Mouse (Mus musculus) MEL-GATA-1-ER (cell line): ENCODE results near the gene Racgap1.

Source experiments
- DNase-seq: peaks from one replicate; pipeline ENCODE4 v3.0.0-alpha.2; 2012; ENCODE audit warnings: low read depth; ENCODE audit errors: extremely low read depth

Racgap1 gene

DNA sequence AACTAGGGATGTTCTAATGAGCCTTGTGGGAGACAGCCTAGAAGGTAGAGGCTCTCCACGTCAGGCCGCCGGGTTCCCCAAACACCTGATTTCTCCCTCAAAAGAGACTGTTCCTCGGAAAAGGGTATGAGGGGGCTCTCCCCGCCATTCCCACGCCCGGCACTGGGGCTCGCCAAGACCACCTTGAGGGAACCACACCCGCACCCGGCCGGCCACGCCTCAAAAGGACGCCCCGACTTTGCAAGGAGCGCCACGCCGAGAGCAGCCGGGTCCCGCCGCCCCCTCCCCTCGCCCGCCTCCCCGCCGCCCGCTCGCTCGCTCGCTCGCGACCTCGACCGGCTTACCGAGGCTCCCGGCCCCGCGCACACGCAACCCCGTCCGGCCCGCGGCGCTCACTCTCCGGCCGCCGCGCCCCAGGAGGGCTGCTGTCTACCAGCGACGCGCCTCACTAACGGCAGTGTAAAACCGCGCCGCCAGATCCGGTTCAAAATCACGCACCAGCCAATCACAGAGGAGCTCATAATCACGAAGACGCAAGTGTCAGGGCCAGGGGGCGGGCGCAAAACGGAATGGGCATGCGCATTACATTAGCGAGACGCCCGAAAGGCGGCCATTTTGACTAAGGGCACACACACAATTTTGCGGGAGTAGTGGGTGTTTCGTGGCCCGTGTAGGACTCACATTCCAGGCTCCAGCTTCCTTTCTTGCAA is at the start of gene Racgap1:
Gene Racgap1, minus strand, starts transcription at position 494 of the 710 bp plus-strand sequence.
- peak; percentile 98 for DNase-seq

DNA sequence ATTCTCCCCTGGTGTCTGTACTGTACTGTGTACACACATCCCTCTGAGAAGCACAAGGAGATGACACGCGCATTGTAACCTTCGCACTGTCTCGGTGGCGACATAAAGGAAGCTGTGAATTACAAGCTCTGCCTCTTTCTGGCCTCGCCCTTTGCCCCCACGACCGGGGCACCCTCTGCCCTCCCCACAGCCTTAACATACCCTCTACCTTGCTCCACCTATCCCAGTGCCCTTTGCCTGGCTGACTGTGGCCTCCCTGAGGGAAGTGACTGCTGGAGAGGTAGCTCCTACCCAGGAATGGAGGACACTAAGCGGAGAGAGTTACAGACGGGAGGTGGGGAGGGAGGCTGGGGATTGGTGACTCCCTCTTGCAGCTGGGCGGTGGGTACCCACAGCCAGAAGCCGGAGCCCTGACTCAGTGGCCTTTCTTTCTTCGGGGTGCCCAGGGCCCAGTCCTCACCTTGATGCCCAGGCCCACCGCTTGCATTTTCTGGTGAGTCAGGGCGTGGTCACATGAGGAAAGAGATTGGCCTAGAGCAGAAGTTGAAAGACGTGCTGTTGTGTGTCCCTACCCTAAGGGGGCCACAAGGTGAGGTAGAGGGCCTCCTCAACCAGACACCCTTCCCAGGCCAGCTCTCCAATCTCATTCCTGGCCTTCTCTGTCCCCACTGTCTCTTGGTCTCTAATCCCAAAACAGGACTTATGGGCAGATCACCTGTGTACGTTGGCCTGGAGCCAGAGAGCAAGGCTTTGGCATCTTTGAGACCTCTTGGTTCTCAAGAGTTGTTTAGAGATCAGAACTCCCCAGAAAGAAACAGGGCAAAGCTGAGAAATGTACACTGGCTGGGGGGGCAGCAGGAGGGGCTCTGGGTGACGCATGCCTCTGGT is 49.0 kb upstream of the Racgap1 start:
- DNase-seq: no peak

DNA sequence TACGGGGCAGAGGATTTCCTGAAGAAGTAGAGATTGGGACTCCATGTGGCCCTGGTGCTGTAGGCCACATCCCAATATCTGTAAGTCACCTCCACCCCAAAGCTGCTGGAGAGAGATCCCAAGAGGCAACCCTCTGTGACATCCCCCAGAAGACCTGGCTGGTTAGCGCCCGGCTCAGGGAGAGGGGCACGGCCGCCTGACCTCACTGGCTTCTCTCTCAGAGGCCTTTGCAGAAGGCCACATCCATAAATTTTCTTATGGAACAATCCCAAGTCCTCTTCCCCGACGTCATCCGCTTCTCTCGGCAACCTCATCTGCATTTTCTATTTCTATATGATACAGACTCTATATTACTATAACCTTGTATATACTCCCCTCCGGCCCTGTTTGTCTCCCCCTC is 48.3 kb upstream of the Racgap1 start:
- no peak for DNase-seq

DNA sequence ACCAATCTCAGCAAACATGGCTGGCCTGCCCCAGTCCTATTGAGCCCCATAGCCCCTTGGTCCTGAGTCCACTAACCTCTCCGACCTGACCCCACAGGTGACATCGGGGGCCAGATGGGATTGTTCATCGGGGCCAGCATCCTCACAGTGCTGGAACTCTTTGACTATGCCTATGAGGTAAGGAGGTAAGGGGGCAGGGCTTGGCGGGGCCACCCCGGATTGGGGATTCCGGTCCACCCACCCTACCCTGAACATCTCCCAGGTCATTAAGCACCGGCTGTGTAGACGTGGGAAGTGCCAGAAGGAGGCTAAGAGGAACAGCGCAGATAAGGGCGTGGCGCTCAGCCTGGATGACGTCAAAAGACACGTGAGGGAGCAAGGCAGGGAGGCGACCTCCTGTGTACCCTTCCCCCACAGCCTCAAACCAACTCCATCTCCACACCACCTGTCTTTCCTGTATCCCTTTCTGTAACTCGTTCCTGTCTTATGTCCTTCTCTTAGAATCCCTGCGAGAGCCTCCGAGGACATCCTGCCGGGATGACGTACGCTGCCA is 47.2 kb upstream of the Racgap1 start:
- no peak for DNase-seq

DNA sequence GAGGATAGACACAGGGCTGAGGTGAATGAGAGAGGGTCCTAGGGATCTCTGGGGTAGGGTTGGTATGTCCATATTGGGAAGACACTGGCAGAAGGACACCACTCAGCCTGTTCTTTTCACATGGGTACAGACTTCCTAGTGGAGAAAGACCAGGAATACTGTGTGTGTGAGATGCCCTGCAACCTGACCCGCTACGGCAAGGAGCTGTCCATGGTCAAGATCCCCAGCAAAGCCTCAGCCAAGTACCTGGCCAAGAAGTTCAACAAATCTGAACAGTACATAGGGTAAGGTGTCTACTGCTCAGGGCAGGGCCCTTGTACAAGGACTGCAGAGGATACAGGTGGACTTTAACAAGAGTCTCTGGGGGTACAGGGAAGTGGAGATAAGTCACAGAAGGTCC is 45.9 kb upstream of the Racgap1 start:
- DNase-seq: no peak

DNA sequence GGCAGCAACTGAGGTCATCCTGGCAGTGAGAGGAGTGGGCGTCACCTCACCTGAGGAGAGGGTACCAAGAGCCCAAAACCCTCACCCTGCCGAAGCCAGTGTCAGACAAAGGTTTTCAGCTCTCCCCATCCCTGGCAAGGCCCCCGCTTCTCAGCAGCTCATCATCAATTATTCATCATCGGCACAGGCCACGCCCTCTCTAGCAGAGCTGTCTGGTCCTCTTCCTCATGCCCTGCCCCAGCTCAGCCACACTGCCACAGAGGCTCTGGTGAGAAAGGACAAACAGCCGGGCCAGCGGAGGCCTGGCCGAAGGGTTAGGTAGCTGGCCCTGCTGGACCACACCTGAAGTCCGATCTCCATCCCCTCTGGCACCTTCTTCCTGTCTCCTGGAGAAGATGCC is 40.5 kb upstream of the Racgap1 start:
- no peak for DNase-seq

DNA sequence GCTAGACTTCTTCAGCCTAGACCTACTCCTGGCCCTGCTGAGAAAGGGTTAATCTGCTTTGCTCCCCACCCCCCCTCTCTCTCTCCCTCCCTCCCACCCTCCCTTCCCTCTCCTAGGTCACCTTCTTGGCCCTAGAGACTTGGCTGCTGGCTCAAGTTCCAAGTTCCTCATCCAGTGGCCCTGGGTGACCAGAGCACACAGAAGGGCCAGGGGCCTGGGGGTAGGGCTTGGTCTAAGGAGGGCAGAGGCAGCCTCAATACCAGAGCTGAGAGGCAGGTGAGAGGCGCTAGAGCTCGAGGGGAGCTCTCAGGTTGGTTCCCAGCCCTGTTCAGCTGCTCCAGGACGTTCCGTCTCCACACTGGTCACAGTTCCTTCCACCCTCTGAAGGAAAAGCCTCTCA is 39.5 kb upstream of the Racgap1 start:
- no peak for DNase-seq

DNA sequence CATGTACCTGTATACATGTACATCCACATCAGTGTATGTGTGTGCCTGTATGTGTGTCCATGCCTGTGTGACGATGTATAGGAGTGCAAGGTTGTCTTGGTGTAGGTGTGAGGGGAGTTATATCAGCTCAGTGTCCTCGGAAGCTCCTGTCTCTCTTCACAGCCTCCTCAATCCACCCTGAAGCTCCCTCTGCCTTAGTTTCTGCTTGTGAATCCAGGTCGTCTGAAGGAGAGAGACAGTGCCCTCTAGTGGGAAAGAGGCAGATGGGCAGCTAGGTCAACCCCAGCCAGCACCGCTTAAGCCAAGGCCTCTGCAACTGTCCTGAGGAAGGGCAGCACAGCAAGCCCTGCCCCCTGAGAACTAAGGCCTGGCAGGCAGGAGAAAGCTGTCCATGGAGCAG is 37.3 kb upstream of the Racgap1 start:
- DNase-seq: peak; percentile 69

DNA sequence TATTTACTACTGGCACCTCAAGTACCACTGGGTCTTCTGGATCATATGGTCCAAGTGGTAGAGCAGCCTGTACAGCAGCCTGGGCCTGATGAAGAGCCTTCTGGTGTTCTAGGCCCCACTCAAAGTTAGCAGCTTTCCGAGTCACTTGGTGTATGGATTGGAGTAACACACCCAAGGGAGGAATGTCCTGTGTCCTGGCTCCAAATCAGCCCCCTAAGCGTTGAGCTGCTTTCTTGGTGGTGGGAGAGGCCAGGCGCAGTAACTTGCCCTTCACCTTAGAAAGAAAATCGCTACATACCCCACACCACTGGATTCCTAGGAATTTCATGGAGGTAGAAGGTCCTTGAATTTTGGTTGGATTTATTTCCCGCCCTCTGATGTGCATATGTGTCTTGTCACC is 32.7 kb upstream of the Racgap1 start:
- no peak for DNase-seq

DNA sequence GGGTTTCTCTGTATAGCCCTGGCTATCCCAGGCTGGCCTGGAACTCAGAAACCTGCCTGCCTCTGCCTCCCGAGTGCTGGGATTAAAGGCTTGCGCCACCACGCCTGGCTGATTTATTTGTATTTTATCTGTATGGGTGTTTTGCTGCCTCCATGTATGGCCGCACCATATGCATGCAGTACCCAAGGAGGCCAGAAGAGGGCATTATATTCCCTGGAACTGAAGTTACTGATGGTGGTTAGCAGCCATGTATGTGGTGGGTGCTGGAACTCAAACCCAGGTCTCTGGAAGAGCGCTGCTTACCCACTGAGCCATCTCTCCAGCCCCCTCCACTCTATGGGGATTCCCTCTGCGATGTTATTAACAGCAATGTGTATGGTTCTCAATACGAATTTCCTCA is 31.4 kb upstream of the Racgap1 start:
- peak; percentile 70 for DNase-seq

DNA sequence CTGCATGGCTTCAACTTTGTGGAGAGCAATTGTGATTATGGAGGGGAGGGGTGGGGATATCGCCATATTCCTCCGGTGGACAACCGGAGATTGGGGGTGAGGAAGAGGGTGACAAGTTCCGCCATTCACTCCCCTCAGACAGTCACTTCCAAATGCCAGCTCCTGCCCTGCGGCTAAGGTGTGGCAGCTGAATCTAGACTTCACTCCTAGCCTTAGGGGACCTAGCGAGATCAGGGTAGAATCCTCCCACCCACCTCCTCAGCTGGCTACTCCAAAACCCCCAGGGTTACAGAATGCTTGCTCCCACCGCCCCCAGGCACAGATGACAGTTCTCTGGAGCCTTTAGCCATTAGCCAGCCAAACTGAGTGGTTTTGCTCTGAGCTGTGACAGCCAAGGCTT is 27.6 kb upstream of the Racgap1 start:
- no peak for DNase-seq

DNA sequence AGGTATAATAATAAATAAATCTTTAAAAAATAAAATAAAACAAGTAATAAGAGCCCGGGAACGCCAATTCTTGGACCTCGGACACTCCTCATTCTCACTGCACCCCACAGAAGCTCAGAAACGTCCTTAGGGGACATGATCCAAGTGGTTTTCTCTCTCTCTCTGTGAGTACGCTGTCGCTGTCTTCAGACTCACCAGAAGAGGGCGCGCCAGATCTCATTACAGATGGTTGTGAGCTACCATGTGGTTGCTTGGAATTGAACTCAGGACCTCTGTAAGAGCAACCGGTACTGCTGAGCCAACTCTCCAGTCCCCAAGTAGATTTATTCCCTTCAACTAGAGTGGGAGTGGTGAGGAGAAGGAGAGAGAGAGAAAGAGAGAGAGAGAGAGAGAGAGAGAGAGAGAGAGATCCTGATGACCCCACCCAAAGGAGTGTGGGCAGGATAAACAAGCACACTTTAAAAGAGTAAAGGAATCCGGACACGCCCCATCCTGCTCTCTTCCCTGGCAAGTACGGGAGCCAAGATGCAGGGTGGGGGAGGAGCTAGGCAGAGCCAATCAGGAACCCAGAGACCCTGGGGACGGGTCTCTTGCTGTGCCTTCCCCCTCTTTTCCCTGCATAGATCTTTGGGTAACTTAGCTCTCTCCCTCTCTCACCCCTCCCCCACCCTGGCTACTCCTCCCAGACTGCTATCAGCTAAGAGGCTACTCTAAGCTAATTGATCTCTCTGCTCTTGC is 26.8 kb upstream of the Racgap1 start:
- DNase-seq: peak; percentile 56

DNA sequence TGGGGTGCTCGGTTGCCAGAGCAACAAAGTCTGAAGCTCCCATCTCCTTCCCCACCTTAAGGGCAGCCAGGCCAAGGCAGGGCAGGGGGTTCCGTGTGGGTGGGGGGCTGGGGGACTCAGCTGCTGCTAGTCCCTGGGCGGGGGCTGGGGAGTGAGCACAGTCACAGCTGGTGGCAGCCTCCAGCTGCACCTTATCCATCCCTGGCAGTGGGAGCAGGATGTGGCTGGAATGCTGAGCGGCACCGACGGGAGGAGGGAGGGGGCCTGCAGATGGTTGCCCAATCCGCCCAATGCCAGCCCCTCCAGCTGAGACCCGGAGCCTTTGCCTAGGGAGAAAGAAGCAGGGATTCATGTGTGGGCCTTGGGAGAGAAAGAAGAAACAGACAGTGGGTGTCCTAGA is 25.6 kb upstream of the Racgap1 start:
- no peak for DNase-seq

DNA sequence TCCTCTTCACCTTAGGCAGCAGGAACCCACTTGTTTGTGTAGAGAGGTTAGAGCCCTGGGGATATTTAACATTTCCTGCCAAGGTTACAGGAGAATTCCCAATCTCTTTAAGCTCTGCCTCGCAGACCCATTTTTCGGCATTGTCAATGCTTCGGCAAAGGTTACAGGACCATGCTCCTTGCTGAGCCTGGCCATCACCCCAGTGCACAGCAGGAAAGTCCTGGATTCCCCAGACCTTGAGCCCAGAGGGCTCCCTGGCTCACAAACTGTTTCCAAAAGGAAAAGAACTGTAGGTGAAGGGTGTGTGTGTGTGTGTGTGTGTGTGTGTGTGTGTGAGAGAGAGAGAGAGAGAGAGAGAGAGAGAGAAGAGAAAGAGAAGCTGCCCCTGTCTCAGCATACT is 23.4 kb upstream of the Racgap1 start:
- no peak for DNase-seq

DNA sequence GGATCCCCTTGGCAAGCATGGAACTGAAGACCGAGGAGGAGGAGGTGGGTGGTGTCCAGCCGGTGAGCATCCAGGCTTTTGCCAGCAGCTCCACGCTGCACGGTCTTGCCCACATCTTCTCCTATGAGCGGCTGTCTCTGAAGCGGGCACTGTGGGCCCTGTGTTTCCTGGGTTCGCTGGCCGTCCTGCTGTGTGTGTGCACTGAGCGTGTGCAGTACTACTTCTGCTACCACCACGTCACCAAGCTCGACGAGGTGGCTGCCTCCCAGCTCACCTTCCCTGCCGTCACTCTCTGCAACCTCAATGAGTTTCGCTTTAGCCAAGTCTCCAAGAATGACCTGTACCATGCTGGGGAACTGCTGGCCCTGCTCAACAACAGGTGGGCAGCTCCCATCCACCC is 20.3 kb upstream of the Racgap1 start:
- no peak for DNase-seq

DNA sequence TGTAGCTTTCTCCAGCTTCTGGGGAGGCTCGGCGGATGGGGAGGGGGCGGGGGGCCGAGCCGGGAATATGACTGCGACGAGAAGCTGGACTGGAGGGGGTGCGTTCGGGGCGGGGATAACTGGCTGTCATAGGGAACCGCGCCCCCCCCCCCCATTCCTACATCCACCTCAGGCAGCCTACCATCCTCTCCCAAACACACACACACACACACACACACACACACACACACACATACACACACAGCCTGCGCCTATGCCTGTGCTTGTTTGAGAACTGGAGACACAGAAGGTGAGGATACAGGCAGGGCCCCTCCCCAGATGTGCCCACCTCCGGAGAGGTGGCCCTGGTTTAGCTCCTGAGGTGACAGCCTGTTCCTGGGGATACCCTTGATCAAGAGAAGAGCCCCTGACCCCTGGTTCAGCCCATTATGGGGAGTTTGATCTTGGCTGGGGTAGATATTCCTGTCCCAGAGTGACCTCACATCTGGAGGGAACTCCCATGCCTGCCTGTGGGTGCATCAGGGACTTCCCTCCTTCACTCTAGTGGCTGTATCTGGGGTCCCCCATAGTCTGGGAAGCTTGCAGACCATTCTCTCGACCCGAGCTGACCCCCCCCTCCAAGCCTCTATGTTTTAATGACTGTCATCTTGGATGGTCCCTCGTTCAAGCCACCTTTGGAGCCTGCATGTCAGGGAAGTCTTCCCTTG is 19.7 kb upstream of the Racgap1 start:
- DNase-seq: no peak

DNA sequence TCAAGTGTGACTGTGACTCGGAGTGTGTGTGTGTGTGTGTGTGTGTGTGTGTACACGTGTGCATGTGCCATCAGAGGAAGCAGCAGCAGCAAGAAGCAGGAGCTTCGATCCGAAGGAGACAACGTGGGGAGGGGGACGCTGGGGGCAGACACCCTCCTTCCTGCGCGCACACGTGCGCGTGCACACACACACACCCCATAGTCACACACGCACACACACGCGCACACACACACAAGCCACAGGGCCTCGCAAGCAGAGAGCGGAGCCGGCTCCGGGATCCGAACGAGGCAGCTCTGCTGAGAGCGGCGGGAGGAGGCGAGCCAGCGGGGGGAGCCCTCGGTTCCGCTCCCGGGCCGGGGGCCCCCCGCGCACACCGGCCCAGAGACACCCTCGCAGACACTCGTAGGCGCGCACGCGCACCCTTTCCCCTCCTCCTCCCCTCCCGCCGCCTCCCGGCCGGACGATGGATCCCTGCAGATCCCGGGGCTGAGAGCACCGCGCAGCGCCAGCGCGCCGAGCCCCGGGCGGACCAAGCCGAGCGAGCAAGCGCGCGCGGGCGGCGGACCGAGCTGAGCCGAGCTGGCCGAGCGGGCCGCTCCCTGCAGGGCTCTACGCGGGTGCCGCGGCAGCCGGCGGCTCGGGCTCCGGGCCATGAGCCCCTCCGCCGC is 18.8 kb upstream of the Racgap1 start, which contains the start of gene Asic1:
Gene Asic1, plus strand, starts transcription at position 215 of the 668 bp plus-strand sequence.
- no peak for DNase-seq

DNA sequence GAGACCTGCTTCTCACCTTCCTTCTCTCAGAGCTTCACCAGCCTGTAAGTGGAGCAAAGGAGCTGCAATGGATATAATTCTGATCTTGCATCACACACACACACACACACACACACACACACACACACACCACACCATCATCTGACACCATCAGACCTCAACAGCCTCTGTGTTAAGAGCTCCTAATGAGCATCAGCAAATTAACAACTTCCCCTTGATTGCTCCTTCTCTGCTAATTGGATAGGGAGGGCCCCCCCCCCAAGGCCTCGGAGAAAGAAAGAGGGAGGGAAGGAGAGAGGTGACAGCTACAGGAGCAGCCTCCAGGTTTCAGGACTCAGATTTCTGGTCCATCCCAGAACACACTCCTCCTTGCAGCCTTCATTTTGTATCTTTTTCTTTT is 17.9 kb upstream of the Racgap1 start:
- no peak for DNase-seq

DNA sequence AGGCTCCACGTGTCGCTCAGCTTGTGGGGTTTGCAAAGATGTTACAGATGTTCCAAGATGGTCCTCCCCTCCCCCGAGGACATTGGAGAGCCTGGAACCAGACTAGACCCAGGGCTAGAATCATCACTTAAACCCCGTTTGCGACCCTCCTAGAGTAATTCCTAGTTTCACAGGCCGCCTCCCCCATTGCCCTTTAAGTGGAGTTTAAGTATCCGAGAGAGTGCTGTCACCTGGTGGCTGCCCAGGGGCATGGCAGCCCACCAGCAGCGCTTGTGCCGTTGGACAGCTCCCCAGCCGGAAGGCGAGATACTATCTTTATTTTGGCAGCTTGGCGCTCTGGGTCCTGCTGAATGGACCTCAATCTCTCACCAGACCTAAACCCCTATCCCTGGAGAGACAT is 17.4 kb upstream of the Racgap1 start:
- DNase-seq: peak; percentile 55

DNA sequence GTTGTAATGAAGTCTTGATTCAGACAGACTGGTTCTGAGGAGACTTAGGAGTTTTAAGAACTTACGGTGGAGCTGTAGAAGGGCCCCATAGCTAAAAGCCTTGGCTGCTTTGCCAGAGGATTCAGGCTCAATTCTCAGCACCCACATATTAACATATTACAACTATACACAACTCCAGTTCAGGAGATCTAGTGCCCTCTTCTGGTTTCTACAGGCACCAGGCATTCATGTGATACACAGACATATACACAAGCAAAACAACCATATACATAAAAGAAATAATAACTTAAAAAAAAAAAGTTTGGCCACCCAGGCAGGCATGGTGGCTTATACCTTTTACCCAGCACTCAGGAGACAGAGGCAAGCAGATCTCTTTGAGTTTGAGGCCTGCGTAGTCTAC is 16.1 kb upstream of the Racgap1 start:
- no peak for DNase-seq
